Mouse (Mus musculus): ENCODE measurements around the gene Csk. TPM values are rescaled to one million over a fixed set of nuclear protein-coding genes. Genes with fewer than 3 reads are reported as not detected.

Csk gene
- polyA plus RNA-seq, 1 experiment from 2014 or later = 28.0 TPM

DNA sequence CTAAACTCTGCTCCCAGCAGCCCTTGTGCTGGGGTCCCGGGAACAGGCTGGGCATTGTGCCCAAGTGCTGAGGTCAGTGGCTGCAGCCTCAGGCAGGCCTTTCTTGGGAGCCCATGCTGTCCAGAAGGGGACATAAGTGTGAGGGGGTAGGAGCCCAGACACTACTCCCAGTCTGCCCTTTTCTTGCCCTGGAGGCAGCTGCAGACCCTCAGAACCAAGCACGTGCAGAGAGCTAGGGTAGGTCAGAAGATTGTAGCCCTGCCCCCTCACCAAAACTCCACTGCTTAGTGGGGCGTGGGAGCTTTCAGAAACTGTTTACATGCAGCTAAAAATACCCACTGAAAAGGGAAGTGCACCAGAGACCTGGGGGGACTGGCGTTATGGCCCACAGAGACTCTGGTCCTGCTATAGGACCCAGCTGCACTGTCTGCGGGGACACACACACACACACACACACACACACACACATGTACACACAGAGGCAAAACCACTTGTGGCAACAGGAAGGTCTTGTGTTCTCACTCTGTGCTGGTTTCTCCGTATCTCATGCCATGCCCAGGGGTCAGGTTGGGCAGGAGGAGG lies 15.6 kb downstream of the Csk start:
- Histone ChIP-seq H3K9ac (ENCODE audit: low read length) (peak overlapping the region; percentile 18; the same call in 1 of the 2 replicates), H3K36me3 (ENCODE audit: control insufficient read depth, insufficient read depth, low read length) (peaks cover 21% of the 10 kb centered on the region), H3K9me3 (ENCODE audit: control insufficient read depth, low read length) (no peaks in the 10 kb centered on the region), H3K4me2 (ENCODE audit: low read length) (peak overlapping the region; percentile 42), H3K27me3 (replicated peaks; ENCODE audit: control insufficient read depth, insufficient read depth, low read length) (no peaks in the 10 kb centered on the region), H3K4me3 (ENCODE audit: low read depth, low read length) (no peak overlapping the region), H3K4me1 (replicated peaks; ENCODE audit: control insufficient read depth, insufficient read depth, low read length) (peaks cover 51% of the 10 kb centered on the region), H3K27ac (ENCODE audit: low read depth) (peak overlapping the region; percentile 81)
- peak; percentile 38 for ATAC-seq (replicated peaks; ENCODE audit: low FRiP score, low TSS enrichment, low read depth)
- WGBS = 10% methylated on average over 6 of the region's 6 CpGs
- no peak for DNase-seq (ENCODE audit: low spot score)

DNA sequence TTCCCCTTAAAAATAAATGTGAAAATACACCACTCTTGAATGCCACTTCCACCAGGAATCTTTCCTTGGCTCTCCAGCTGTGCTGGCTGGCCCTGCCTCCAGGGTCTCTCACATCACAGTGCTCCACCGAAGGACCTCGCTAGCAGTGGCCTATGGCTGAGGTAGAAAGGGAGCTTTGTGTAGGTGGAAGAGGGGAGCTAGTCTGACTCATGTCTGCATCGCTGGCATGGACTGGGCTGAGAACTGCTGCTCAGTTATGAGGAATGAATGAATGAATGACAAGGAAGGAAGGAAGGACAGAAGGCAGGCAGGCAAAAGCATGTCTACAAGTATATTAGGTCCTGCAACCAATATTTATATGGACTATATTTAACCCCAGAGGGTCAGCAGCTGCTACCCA lies 16.2 kb downstream of the Csk start:
- Histone ChIP-seq H3K27me3 (replicated peaks; ENCODE audit: control insufficient read depth, insufficient read depth, low read length) (no peaks in the 10 kb centered on the region), H3K4me2 (ENCODE audit: low read length) (peak overlapping the region; percentile 42; the same call in 1 of the 2 replicates), H3K9ac (ENCODE audit: low read length) (no peak overlapping the region), H3K27ac (ENCODE audit: low read depth) (peak overlapping the region; percentile 81), H3K9me3 (ENCODE audit: control insufficient read depth, low read length) (no peaks in the 10 kb centered on the region), H3K4me3 (ENCODE audit: low read depth, low read length) (no peak overlapping the region), H3K4me1 (replicated peaks; ENCODE audit: control insufficient read depth, insufficient read depth, low read length) (peaks cover 47% of the 10 kb centered on the region), H3K36me3 (ENCODE audit: control insufficient read depth, insufficient read depth, low read length) (peaks cover 19% of the 10 kb centered on the region)
- no peak for DNase-seq (ENCODE audit: low spot score)
- ATAC-seq (replicated peaks; ENCODE audit: low FRiP score, low TSS enrichment, low read depth) = no peak
- WGBS = 57% methylated on average over 3 of the region's 3 CpGs

DNA sequence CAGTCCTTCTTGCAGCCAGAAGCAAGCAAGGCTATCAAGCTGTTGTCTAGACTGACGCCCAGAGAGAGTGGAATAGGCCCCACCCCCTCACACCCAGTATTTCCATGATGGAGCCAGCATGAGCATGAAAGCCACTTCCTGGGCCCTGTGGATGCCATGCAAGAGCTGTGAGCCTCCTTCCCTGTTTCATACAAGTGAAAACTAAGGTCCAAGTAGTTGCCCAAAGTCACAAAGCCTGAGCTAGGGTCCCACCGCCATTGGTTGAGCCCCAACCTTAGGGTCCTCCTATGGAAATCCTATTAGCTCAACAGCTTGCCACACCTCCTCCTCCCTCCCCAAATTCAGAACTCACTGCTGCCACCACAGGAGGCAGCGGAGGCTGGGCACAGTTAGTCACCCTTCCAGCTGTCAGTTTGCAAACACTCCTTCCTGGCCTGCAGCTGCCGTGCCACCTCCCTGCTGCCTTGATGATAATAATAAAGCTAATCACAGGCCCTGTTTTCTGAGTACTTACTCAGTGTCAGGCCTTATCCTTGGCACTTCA lies 19.9 kb downstream of the Csk start:
- H3K4me2 ChIP-seq (ENCODE audit: low read length) = no peak overlapping the region
- ATAC-seq (replicated peaks; ENCODE audit: low FRiP score, low TSS enrichment, low read depth) (no peak), DNase-seq (ENCODE audit: low spot score) (no peak)
- H3K36me3 ChIP-seq (ENCODE audit: control insufficient read depth, insufficient read depth, low read length) = peaks cover 45% of the 10 kb centered on the region
- H3K4me3 ChIP-seq (ENCODE audit: low read depth, low read length) = no peak overlapping the region
- no peaks in the 10 kb centered on the region for H3K9me3 ChIP-seq (ENCODE audit: control insufficient read depth, low read length)
- H3K4me1 ChIP-seq (replicated peaks; ENCODE audit: control insufficient read depth, insufficient read depth, low read length) = peaks cover 17% of the 10 kb centered on the region
- no peaks in the 10 kb centered on the region for H3K27me3 ChIP-seq (replicated peaks; ENCODE audit: control insufficient read depth, insufficient read depth, low read length)
- H3K27ac ChIP-seq (ENCODE audit: low read depth) = no peak overlapping the region
- no peak overlapping the region for H3K9ac ChIP-seq (ENCODE audit: low read length)
- WGBS = 43% methylated on average over 4 of the region's 4 CpGs

DNA sequence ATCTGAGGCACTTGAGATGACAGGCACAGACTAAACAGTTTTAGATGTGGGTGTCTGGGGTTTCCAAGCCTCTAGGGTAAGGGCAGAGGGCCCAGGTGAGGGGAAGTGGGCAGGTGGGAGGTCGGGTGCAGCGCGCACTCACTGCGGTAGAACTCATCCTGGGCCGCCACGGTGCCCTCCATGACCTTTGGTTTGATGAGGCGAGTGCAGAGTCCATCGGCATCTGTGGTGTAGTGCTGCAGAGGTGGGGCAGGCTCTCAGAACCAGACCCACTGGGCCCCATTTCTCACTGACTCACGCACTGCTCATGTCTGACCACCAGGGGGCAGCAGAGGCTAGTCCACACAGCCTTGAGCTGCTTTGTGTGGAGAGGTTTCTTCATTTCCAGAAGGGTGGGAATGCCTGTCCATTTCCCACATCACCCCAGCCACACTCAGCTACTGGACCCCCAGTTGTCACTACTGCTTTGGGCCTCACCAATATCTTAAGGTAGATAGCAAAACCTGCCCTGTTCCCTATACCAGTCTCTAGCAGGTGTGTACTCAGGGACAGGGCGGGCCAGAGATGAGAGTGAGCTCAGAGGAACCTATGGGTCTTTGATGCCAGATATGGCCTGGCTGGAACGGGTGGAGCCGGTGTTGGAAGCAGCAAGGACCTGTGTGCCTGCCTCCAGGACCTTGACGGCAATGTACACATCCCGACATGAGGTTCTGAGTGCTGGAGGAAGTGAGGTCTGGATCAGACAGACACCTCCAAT lies 24.1 kb downstream of the Csk start:
- ATAC-seq (replicated peaks; ENCODE audit: low FRiP score, low TSS enrichment, low read depth) = peak; percentile 65
- peak; percentile 91 for DNase-seq (ENCODE audit: low spot score)
- Histone ChIP-seq H3K4me1 (replicated peaks; ENCODE audit: control insufficient read depth, insufficient read depth, low read length) (no peaks in the 10 kb centered on the region; the same call in none of the 2 replicates), H3K36me3 (ENCODE audit: control insufficient read depth, insufficient read depth, low read length) (peaks cover 79% of the 10 kb centered on the region), H3K4me3 (ENCODE audit: low read depth, low read length) (no peak overlapping the region), H3K4me2 (ENCODE audit: low read length) (no peak overlapping the region), H3K9ac (ENCODE audit: low read length) (no peak overlapping the region), H3K27ac (ENCODE audit: low read depth) (no peak overlapping the region), H3K27me3 (replicated peaks; ENCODE audit: control insufficient read depth, insufficient read depth, low read length) (no peaks in the 10 kb centered on the region), H3K9me3 (ENCODE audit: control insufficient read depth, low read length) (no peaks in the 10 kb centered on the region)
- WGBS = 61% methylated on average over 14 of the region's 14 CpGs

DNA sequence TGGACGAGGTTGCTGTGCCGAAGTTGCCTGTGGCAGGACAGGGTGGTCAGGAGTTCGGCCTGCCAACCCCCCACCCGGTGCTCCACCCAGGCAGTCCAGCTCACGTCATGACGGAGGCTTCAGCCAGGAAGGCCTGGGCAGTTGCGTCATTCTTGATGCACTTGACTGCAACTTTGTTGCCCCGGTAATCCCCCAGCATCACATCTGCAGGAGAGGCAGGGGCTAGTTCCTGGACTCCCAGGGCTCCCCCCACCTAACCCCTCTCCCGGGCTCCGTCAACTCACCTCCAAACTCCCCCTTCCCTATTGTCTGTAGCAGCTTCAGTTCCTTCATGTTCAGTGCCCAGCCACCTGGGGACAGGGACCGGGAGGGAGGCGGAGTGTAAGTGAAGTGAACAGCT lies 24.7 kb downstream of the Csk start:
- no peak for ATAC-seq (replicated peaks; ENCODE audit: low FRiP score, low TSS enrichment, low read depth)
- H3K4me2 ChIP-seq (ENCODE audit: low read length) = no peak overlapping the region
- no peaks in the 10 kb centered on the region; the same call in 1 of the 2 replicates for H3K4me1 ChIP-seq (replicated peaks; ENCODE audit: control insufficient read depth, insufficient read depth, low read length)

DNA sequence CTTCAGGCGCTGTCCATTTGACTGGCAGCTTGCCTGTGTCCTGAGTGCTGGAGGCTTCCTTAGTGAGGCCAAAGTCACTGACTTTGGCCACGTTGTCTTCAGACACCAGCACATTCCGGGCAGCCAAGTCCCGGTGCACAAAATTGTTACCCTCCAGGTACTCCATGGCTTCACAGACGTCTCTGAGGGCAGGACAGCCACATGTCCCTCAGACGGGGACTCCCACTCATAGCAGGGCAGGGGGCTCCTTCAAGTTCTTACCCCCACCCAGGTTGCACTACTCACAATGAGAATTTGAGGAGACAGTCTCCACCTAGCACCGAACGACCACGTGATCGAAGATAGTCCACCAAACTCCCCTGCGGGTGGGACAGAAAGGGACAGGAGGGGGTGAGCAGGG lies 25.5 kb downstream of the Csk start:
- H3K4me2 ChIP-seq (ENCODE audit: low read length) = no peak overlapping the region
- H3K27me3 ChIP-seq (replicated peaks; ENCODE audit: control insufficient read depth, insufficient read depth, low read length) = no peaks in the 10 kb centered on the region
- H3K9ac ChIP-seq (ENCODE audit: low read length) = no peak overlapping the region
- H3K27ac ChIP-seq (ENCODE audit: low read depth) = no peak overlapping the region
- H3K4me1 ChIP-seq (replicated peaks; ENCODE audit: control insufficient read depth, insufficient read depth, low read length) = no peaks in the 10 kb centered on the region
- H3K4me3 ChIP-seq (ENCODE audit: low read depth, low read length) = no peak overlapping the region
- 90% methylated on average over 11 of the region's 11 CpGs for WGBS
- ATAC-seq (replicated peaks; ENCODE audit: low FRiP score, low TSS enrichment, low read depth) (no peak), DNase-seq (ENCODE audit: low spot score) (no peak)
- H3K36me3 ChIP-seq (ENCODE audit: control insufficient read depth, insufficient read depth, low read length) = peaks cover 72% of the 10 kb centered on the region
- H3K9me3 ChIP-seq (ENCODE audit: control insufficient read depth, low read length) = no peaks in the 10 kb centered on the region

More for the DNA sequence above, 24.7 kb downstream of the Csk start:
- H3K27me3 ChIP-seq (replicated peaks; ENCODE audit: control insufficient read depth, insufficient read depth, low read length) = no peaks in the 10 kb centered on the region
- peaks cover 77% of the 10 kb centered on the region for H3K36me3 ChIP-seq (ENCODE audit: control insufficient read depth, insufficient read depth, low read length)
- no peak for DNase-seq (ENCODE audit: low spot score)
- H3K9me3 ChIP-seq (ENCODE audit: control insufficient read depth, low read length) = no peaks in the 10 kb centered on the region
- no peak overlapping the region for H3K4me3 ChIP-seq (ENCODE audit: low read depth, low read length)
- H3K9ac ChIP-seq (ENCODE audit: low read length) = no peak overlapping the region
- WGBS = 91% methylated on average over 12 of the region's 12 CpGs
- H3K27ac ChIP-seq (ENCODE audit: low read depth) = no peak overlapping the region

DNA sequence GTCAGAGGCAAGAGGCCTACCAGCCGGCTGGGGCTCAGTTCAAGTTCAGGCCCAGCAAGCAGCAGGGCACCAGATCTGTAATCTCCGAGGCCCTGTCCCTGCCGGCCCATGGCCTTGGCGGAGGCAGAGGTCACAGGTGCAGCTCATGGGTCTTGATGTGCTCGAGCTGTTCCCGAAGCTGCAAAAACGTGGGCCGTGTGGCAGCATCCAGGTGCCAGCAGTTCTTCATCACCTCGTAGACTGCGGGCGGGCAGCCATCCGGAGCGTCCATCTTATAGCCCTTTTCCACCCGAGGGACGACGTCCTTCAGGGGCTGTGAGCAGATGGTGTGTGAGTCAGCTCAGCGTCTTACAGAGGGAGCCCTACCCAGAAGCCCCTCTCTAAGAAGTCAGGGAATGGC lies 26.2 kb downstream of the Csk start:
- WGBS = 91% methylated on average over 17 of the region's 17 CpGs

DNA sequence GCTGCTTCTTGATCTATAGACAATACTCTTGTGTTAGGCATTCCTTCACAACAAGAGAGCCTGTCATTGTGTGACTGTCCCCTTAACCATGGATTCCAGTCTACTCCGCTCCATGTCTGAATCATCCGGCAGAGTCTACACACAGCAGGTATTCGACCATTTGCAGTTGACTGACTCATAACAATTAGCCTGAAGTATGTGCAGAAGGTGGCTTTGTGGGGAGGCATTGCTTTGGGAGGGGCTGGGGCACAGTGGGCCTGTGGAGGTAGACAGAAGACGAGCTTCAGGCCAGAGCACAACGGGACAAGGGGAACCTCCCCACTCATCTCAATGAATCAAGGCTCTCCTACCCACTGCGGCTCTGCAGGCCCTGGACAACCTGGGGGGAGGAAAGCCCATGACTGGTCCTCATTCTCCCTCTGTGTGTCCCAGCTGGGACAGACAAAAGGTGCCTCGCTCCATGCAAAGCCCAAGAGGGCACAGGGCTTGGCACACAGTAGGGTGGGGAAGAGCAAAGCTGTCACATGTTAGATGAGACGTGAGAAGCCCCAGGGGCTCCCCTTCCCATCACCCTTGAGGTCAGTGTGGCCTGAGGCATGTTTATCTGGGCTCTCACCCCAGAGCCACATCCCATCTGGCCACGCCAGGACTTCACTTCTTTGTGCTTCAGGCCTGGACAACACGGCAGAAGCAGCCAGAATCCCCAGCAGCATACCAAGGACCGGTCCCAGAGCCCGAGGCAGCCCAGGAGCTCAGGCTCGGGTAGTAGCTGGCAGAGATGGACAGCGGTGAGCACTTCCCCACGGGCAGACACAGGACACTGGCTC lies 27.5 kb downstream of the Csk start:
- Histone ChIP-seq H3K9me3 (ENCODE audit: control insufficient read depth, low read length) (no peaks in the 10 kb centered on the region), H3K9ac (ENCODE audit: low read length) (no peak overlapping the region), H3K27ac (ENCODE audit: low read depth) (no peak overlapping the region), H3K4me3 (ENCODE audit: low read depth, low read length) (no peak overlapping the region), H3K4me2 (ENCODE audit: low read length) (no peak overlapping the region), H3K27me3 (replicated peaks; ENCODE audit: control insufficient read depth, insufficient read depth, low read length) (no peaks in the 10 kb centered on the region), H3K4me1 (replicated peaks; ENCODE audit: control insufficient read depth, insufficient read depth, low read length) (no peaks in the 10 kb centered on the region), H3K36me3 (ENCODE audit: control insufficient read depth, insufficient read depth, low read length) (peaks cover 62% of the 10 kb centered on the region)
- DNase-seq (ENCODE audit: low spot score) (no peak), ATAC-seq (replicated peaks; ENCODE audit: low FRiP score, low TSS enrichment, low read depth) (no peak)
- 86% methylated on average over 15 of the region's 15 CpGs for WGBS

More for the DNA sequence above, 26.2 kb downstream of the Csk start:
- Histone ChIP-seq H3K4me1 (replicated peaks; ENCODE audit: control insufficient read depth, insufficient read depth, low read length) (no peaks in the 10 kb centered on the region), H3K4me2 (ENCODE audit: low read length) (no peak overlapping the region), H3K27me3 (replicated peaks; ENCODE audit: control insufficient read depth, insufficient read depth, low read length) (no peaks in the 10 kb centered on the region), H3K4me3 (ENCODE audit: low read depth, low read length) (no peak overlapping the region), H3K36me3 (ENCODE audit: control insufficient read depth, insufficient read depth, low read length) (peaks cover 72% of the 10 kb centered on the region), H3K9ac (ENCODE audit: low read length) (no peak overlapping the region), H3K9me3 (ENCODE audit: control insufficient read depth, low read length) (no peaks in the 10 kb centered on the region), H3K27ac (ENCODE audit: low read depth) (no peak overlapping the region)
- DNase-seq (ENCODE audit: low spot score) = no peak
- no peak for ATAC-seq (replicated peaks; ENCODE audit: low FRiP score, low TSS enrichment, low read depth)

All from intestine, embryonic 14.5 days (tissue).